Mouse (Mus musculus) brain, embryonic 18.5 days (tissue): Measurements from ENCODE around the gene Hoxa1.

Experiments
- DNase-seq: peaks from one replicate; pipeline ENCODE4 v3.0.0-alpha.2; 2012; ENCODE audit warnings: low read depth, low spot score

Hoxa1 gene

GRCm38 (mm10) chr6:52171331-52171730, 13.2 kb upstream of the Hoxa1 start:
- no peak for DNase-seq

- no peak for DNase-seq
Observed at GRCm38 (mm10) chr6:52170898-52171223, 12.7 kb upstream of the Hoxa1 start.

GRCm38 (mm10) chr6:52170166-52170897, 12.2 kb upstream of the Hoxa1 start:
- DNase-seq: no peak

DNA sequence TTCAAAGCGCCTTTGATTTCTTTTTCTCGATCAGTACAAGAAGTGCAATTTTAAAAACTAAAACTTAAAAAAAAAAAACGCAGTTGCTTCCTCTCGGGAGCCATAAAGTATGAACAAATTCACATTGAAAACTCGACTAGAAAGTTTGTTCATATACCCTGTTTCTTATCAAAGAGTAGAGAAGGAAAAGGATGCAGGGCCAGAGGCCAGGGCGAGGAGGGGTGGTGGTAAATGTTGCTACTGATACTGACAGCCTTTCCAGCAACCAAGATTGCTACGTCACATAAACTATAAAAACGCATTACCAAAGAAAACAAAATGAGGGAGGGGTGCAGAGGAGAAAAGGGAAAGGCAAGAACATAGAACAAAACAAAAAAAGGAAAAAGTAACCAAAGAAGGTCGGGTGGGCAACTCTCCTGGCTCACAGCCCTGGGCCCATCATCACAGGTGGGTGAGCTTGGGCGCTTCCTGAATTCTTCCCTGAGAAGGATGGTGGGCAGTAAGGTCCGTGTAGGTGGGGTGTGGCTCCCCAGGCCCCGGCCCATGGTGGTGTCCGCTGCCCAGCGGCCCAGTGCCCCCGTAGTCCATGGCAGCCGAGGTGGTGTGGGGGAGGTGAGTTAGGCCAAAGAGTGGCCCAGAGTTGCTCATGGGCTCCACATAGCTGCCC, 11.5 kb upstream of the Hoxa1 start:
- no peak for DNase-seq

GRCm38 (mm10) chr6:52168191-52169055, 10.3 kb upstream of the Hoxa1 start:
- no peak for DNase-seq

DNA sequence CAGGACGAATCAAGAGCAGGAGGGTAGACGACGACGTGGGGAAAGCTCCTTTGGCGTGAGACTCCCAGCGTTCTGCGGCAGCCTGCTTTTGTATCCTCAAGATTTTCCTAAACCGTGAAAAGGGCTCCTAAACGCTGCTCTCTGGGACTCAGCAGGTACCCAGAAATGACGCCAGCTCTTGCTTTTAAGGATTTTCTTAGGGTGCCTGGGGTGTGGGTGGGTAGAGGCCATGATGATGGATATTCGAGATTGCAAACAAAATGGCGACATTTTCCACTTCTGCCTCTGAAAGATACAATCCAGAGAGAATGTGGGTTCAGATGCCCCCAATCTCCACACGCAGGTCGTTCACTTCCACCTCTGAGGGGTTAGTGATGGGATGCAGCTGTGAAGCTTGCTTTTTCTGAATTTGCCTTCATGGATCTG, 9.6 kb upstream of the Hoxa1 start:
- DNase-seq: no peak

GRCm38 (mm10) chr6:52167176-52167575, 9.1 kb upstream of the Hoxa1 start:
- no peak for DNase-seq

- no peak for DNase-seq
Observed at GRCm38 (mm10) chr6:52166431-52167077, 8.4 kb upstream of the Hoxa1 start.

DNA sequence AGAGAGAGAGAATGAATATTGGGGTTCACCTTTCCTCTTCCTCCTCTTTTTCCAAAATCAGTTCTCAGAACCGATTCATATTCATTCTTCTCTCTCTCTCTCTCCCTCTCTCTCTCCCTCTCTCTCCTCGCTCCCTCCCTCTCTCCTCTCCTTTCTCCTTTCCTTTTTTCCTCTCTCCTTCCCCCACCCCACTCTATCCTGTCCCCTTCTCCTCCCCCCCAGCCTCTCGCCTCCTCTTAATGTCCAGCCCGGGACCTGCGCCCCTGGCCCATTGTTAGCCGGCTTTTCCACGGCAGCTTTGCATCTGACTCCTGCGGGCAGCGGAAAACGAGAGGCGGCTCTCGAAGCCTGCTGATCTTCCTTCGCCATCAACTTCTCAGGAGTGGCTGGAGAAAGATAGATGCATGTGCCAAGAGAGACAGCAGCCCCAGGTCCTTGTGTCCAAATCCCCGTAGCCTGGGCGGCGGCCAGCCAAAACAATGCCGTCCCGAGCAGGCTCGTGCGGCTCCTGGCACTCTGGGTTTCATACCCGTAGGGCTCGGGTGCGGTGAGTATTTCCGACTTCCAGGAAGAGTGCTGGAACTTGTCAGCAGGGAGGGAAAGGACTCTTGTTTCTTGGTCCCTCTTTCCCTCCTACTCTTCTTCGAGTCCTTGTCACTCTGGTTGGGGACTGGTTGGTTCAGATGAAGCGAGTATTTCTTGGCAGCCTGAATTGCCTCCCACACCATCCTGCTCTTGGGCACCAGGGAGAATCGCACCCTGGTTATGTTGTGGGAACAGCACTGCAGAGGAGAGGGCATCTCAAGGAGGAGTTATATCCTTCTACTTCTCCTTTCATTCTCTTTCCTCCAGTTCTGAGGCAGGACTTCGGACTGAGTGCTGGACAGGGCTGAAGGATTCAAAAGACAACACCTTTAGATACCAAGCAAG, 7.6 kb upstream of the Hoxa1 start:
- DNase-seq: no peak

DNA sequence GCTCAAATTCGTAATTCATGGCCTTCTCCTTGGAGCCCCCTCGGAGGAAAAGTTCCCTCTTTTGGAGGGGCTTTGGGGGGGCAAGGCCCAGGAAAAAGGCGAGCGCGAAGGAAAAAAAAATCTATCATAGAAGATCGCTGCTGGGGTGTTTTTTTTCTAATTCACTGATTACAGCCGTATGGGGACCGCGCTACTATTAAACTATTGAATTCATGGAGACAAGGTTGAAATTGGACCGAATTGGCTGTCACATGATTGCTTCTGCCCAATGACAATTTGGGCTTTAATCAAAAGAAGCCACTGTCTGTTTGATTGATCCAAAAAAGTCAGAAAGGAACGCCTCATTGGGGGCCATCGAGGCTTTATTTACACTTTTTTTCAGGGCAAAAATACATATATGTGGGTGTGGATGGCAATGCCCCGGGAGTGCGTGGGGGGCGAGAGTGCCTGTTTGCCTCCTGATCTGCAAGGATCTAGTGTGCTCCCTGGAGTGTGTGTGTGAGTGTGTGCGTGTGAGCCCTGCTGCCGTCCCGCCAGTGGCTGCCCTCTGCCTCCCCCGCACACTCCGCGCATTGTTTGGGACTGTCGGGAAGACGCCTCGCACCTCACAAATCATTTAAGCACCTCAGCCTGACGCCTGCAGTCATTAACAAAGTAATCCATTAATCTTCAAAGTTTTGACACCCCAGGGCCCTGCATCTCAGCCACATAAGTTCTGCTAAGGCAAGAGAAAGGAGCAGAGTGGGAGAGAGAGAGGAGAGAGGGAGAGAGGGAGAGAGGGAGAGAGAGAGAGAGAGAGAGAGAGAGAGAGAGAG, 6.7 kb upstream of the Hoxa1 start, which contains the start of gene Hoxa2:
Gene Hoxa2, minus strand, starts transcription at position 206 of the 815 bp plus-strand sequence.
- DNase-seq: no peak

DNA sequence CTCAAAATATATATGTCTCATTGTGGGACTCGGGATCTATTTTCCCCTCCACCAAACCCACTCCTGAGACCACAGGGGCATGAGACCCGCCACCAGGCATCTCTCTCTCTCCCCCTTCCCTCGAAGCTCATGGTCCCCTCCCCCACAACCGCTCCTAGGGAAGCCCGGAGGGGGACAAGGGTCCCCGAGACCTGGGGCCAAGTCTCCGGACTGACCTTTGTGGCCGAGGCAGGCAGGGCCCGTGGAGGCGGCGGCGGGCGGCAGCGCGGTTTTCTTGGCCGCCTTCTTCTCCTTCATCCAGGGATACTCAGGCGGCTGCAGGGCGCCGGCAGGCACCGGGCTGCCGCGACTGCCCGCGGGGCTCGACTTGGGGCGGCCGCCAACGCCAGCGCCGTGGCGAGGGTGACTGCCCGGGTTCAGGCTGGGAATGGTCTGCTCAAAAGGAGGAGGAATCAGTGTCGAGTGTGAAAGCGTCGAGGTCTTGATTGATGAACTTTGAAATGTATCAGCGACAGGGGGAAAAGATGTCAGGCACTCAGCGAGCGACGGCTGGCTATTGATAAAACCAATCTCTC, 6.0 kb upstream of the Hoxa1 start:
- DNase-seq: no peak

DNA sequence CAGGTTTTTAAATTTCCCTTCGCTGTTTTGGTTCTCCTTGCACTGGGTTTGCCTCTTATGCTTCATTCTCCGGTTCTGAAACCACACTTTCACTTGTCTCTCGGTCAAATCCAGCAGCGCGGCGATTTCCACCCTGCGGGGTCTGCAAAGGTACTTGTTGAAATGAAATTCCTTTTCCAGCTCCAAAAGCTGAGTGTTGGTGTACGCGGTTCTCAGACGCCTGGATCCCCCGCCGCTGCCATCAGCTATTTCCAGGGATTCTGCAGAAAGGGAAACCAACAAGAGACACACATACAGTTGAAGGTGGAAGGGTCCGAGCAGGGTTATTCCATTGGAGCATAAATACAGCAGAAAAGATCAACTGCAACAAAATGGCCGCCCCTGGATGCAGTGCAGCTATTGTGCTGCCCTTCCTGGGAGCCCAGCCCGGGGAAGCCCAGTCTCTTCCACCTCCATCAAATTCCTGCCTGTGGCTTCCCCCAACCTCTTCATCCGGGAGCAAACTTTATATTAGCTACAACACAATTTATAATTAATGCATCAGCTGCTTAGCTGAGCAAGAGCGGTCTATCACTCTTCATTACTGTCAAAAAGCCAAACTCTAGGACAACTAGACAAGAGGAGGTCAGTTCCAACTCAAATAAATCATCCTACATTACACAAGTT, 5.4 kb upstream of the Hoxa1 start:
- no peak for DNase-seq

DNA sequence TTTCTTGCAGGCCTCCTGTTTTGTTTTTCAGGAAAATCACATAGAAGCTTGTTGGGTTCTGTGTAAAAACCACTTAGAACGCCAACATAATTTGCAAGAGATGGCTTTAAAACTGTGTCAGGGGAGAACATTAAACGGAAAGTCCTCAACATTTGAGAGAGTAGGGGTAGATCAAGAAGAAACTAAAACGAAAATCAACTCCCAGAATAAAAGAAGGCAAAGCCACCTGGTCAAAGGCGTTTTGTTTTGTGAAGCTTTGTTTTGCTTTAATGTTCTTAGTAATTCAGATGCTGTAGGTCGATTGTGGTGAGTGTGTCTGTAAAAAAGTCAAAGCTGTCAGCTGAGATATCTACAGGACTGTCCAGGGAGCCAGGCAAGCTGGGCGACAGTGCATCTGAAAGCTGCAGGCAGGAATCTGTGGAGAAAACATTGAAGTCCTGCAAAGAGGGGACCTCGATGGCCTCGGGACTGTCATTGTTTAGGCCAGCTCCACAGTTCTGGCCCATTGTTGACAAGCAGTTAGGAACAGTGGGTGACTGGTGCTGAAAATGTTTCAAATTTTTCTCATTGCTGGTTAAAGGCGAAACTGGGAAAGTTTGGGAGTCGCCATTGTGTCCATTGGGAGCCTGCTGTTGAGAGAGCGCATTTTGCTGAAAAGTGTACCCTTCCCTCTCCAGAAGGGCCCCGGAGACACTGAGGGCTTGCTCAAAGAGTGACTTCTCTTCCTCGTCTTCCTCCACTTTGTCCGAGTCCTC, 4.7 kb upstream of the Hoxa1 start:
- no peak for DNase-seq

- DNase-seq: no peak
Observed at GRCm38 (mm10) chr6:52162093-52162380, 3.9 kb upstream of the Hoxa1 start.

GRCm38 (mm10) chr6:52161336-52162092, 3.4 kb upstream of the Hoxa1 start:
- DNase-seq: no peak

DNA sequence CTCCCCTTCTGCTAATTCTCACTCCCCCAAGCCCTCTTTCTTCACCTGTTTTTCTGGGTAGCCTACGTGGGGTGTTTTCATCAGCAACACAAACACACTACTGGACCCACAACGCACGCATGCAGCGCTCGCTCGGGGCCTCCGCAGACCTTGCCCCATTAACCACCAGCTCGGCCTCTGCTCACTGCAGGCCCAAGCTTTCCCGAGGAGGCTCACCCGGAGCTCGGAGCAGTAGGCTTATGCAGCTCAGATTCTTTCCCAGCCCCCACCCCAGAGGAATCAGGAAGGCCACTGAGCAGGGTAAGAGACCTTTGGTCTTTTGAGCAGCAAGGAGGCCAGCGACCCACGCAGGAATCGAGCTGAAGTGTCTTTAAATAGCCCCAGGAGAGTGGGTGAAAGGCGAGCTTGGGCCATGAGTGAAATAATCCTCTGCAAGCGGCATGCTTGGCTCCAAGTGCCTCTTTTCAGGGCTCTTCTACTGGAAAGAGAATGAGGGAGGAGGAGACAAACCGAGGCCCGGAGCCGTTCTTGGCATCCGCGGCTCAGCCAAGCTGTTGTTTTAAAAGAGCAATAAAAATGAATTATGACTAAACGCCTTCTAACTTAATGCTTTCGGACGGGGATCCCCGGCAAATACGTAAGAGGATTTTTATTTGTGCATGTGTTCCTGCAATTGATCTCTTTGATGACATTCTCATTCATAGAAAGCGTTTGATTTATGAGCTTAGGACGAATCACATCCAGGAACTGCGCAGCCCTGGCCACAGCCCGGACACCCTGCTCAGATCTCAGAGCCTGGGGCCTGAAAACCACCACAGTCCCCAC, 2.6 kb upstream of the Hoxa1 start:
- no peak for DNase-seq

DNA sequence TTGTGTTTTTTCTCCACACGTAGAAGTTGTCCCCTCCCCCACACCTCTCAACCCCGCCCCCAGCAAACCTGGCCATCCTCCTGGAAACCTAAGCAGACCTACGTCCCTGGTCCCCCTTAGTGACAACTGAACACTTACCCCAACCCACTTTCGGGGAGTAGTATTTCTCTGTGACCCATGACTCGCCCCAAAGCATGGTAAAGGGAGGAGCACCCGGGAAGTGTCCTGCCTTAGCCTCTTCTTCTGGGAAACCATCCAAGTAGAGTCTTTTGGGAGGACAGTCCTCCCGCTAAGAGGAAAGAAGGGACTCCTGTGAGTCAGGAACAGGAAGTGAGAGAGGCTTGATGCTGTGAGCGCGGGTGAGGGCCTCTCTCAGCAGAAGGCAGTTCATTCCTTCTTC, 1.9 kb upstream of the Hoxa1 start:
- no peak for DNase-seq
